Mouse (Mus musculus): ENCODE results near the gene Zfand3. TPM values are rescaled to one million over a fixed set of nuclear protein-coding genes. Genes with fewer than 3 reads are reported as not detected.

The Zfand3 gene
- polyA plus RNA-seq, 1 experiment = 682 TPM

DNA sequence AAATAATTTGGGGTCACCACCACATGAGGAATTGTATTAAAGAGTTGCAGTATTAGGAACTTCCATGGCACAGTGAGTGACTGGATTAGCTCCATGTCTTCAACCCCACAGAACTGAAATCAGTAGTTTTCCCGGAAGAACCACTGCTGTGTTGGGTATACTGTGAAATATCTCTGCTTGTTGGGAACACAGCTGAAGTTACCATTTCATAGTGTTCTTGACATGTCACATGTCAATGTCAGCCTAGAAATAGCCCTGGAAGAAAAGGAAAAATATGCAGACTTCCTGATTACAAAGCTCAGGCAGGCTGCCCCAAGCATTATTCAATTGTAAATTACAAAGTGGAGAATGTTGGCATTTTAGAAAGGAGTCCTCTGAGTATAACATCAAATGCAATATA, 143.4 kb downstream of the Zfand3 start:
- Histone ChIP-seq H3K27me3 (ENCODE audit: control insufficient read depth, insufficient read depth, low read length) (no peaks in the 10 kb centered on the region), H3K4me1 (ENCODE audit: control insufficient read depth, insufficient read depth, low read length) (peaks cover 7% of the 10 kb centered on the region), H3K36me3 (ENCODE audit: control insufficient read depth, insufficient read depth, low read length) (no peaks in the 10 kb centered on the region), H3K27ac (ENCODE audit: control insufficient read depth, insufficient read depth, low read depth, low read length) (no peak overlapping the region), H3K4me3 (ENCODE audit: control insufficient read depth, low read depth, low read length) (no peak overlapping the region)
- TF ChIP-seq CTCF (IDR thresholded peaks at IDR 0.05; ENCODE audit: control insufficient read depth, insufficient read depth, insufficient replicate concordance, low read depth, low read length) (no peak), POLR2A (IDR thresholded peaks at IDR 0.05; ENCODE audit: control insufficient read depth, low read depth, low read length) (no peak)

- H3K36me3 ChIP-seq (ENCODE audit: control insufficient read depth, insufficient read depth, low read length) = no peaks in the 10 kb centered on the region
- peaks cover 7% of the 10 kb centered on the region for H3K4me1 ChIP-seq (ENCODE audit: control insufficient read depth, insufficient read depth, low read length)
- H3K4me3 ChIP-seq (ENCODE audit: control insufficient read depth, low read depth, low read length) = no peak overlapping the region
- no peaks in the 10 kb centered on the region for H3K27me3 ChIP-seq (ENCODE audit: control insufficient read depth, insufficient read depth, low read length)
- TF ChIP-seq POLR2A (IDR thresholded peaks at IDR 0.05; ENCODE audit: control insufficient read depth, low read depth, low read length) (no peak), CTCF (IDR thresholded peaks at IDR 0.05; ENCODE audit: control insufficient read depth, insufficient read depth, insufficient replicate concordance, low read depth, low read length) (no peak)
- H3K27ac ChIP-seq (ENCODE audit: control insufficient read depth, insufficient read depth, low read depth, low read length) = no peak overlapping the region
Observed at GRCm38 (mm10) chr17:30148320-30148719, 143.8 kb downstream of the Zfand3 start.

DNA sequence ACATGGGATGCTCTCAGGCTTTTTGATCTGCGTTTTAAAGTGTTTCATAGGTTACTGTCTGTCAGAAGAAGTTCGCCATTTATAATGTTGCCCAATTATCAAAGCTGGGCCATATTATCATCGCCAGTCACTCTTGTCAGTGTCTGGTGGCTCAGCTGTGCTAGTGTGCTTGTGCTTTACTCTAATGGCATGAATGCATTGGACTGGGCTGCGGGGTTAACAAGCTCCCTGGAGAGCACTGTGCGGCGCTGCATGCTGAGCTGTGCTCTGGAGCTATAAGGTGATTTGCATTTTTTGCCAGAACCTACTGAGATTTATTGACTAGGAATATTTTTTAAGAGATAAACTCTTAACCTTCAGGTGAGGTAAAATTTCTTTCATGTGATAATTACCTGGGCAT, 145.4 kb downstream of the Zfand3 start:
- no peaks in the 10 kb centered on the region for H3K36me3 ChIP-seq (ENCODE audit: control insufficient read depth, insufficient read depth, low read length)
- no peak overlapping the region for H3K27ac ChIP-seq (ENCODE audit: control insufficient read depth, insufficient read depth, low read depth, low read length)
- no peak overlapping the region for H3K4me3 ChIP-seq (ENCODE audit: control insufficient read depth, low read depth, low read length)
- no peaks in the 10 kb centered on the region for H3K27me3 ChIP-seq (ENCODE audit: control insufficient read depth, insufficient read depth, low read length)
- peaks cover 7% of the 10 kb centered on the region for H3K4me1 ChIP-seq (ENCODE audit: control insufficient read depth, insufficient read depth, low read length)
- TF ChIP-seq CTCF (IDR thresholded peaks at IDR 0.05; ENCODE audit: control insufficient read depth, insufficient read depth, insufficient replicate concordance, low read depth, low read length) = no peak
- no peak for TF ChIP-seq POLR2A (IDR thresholded peaks at IDR 0.05; ENCODE audit: control insufficient read depth, low read depth, low read length)

DNA sequence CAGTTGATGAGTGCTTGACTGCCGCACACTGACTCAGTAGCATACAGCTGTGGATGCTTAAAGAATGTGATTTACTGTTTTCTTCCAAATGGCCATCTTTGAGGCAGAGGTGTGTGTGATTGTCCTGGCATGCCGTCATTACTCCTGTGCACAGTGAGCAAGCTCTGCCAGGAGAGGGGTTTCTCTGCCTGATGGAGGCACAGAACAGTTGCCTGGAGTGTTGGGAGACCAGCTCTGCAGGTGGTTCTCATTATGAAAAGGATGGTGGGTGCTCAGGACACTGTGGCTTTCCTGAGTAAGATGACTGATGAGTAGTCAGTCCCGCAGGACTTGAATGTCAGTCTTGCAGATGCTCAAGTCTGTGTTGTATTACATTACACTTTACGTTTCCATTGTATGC, 149.6 kb downstream of the Zfand3 start:
- H3K27me3 ChIP-seq (ENCODE audit: control insufficient read depth, insufficient read depth, low read length) = no peaks in the 10 kb centered on the region
- TF ChIP-seq CTCF (IDR thresholded peaks at IDR 0.05; ENCODE audit: control insufficient read depth, insufficient read depth, insufficient replicate concordance, low read depth, low read length) (no peak), POLR2A (IDR thresholded peaks at IDR 0.05; ENCODE audit: control insufficient read depth, low read depth, low read length) (no peak)
- H3K27ac ChIP-seq (ENCODE audit: control insufficient read depth, insufficient read depth, low read depth, low read length) = no peak overlapping the region
- H3K36me3 ChIP-seq (ENCODE audit: control insufficient read depth, insufficient read depth, low read length) = peaks cover 1% of the 10 kb centered on the region; the same call in 1 of the 2 replicates
- H3K4me1 ChIP-seq (ENCODE audit: control insufficient read depth, insufficient read depth, low read length) = no peaks in the 10 kb centered on the region; the same call in 1 of the 2 replicates
- H3K4me3 ChIP-seq (ENCODE audit: control insufficient read depth, low read depth, low read length) = no peak overlapping the region

DNA sequence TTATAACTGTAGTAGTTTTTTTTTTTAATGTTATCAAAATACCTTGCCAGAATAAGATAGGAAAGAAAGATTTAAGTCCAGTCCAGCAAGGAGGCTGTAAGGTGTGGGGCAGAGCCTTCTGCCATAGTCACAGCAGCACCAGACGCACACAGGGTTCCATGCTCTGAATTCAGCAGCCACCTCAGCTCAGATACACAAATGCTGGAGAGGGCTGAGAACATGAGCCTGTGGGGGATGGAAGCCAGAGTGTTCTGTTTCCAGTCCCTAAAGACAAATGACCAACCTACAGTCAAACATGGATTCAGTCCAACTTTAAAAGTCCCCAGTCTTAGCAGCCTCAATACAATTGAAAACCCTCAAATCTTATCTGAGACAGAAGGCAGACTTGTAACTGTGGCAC, 150.3 kb downstream of the Zfand3 start:
- no peaks in the 10 kb centered on the region for H3K27me3 ChIP-seq (ENCODE audit: control insufficient read depth, insufficient read depth, low read length)
- H3K36me3 ChIP-seq (ENCODE audit: control insufficient read depth, insufficient read depth, low read length) = peaks cover 1% of the 10 kb centered on the region; the same call in 1 of the 2 replicates
- no peaks in the 10 kb centered on the region; the same call in 1 of the 2 replicates for H3K4me1 ChIP-seq (ENCODE audit: control insufficient read depth, insufficient read depth, low read length)
- H3K4me3 ChIP-seq (ENCODE audit: control insufficient read depth, low read depth, low read length) = no peak overlapping the region
- no peak for TF ChIP-seq CTCF (IDR thresholded peaks at IDR 0.05; ENCODE audit: control insufficient read depth, insufficient read depth, insufficient replicate concordance, low read depth, low read length)
- TF ChIP-seq POLR2A (IDR thresholded peaks at IDR 0.05; ENCODE audit: control insufficient read depth, low read depth, low read length) = no peak
- no peak overlapping the region for H3K27ac ChIP-seq (ENCODE audit: control insufficient read depth, insufficient read depth, low read depth, low read length)

- Histone ChIP-seq H3K27ac (ENCODE audit: control insufficient read depth, insufficient read depth, low read depth, low read length) (no peak overlapping the region), H3K36me3 (ENCODE audit: control insufficient read depth, insufficient read depth, low read length) (peaks cover 1% of the 10 kb centered on the region; the same call in 1 of the 2 replicates), H3K27me3 (ENCODE audit: control insufficient read depth, insufficient read depth, low read length) (no peaks in the 10 kb centered on the region), H3K4me3 (ENCODE audit: control insufficient read depth, low read depth, low read length) (no peak overlapping the region), H3K4me1 (ENCODE audit: control insufficient read depth, insufficient read depth, low read length) (no peaks in the 10 kb centered on the region; the same call in 1 of the 2 replicates)
- TF ChIP-seq CTCF (IDR thresholded peaks at IDR 0.05; ENCODE audit: control insufficient read depth, insufficient read depth, insufficient replicate concordance, low read depth, low read length) (no peak), POLR2A (IDR thresholded peaks at IDR 0.05; ENCODE audit: control insufficient read depth, low read depth, low read length) (no peak)
Observed at GRCm38 (mm10) chr17:30155411-30155925, 150.9 kb downstream of the Zfand3 start.

- Histone ChIP-seq H3K4me1 (ENCODE audit: control insufficient read depth, insufficient read depth, low read length) (no peaks in the 10 kb centered on the region; the same call in 1 of the 2 replicates), H3K27me3 (ENCODE audit: control insufficient read depth, insufficient read depth, low read length) (no peaks in the 10 kb centered on the region), H3K36me3 (ENCODE audit: control insufficient read depth, insufficient read depth, low read length) (peaks cover 1% of the 10 kb centered on the region; the same call in 1 of the 2 replicates), H3K27ac (ENCODE audit: control insufficient read depth, insufficient read depth, low read depth, low read length) (no peak overlapping the region), H3K4me3 (ENCODE audit: control insufficient read depth, low read depth, low read length) (no peak overlapping the region)
- TF ChIP-seq CTCF (IDR thresholded peaks at IDR 0.05; ENCODE audit: control insufficient read depth, insufficient read depth, insufficient replicate concordance, low read depth, low read length) (no peak), POLR2A (IDR thresholded peaks at IDR 0.05; ENCODE audit: control insufficient read depth, low read depth, low read length) (no peak)
Observed at GRCm38 (mm10) chr17:30158419-30159108, 154.0 kb downstream of the Zfand3 start.
